Mouse (Mus musculus): ENCODE data around the gene Rnf224. TPM values are rescaled to one million over a fixed set of nuclear protein-coding genes. Genes with fewer than 3 reads are reported as not detected.
"Not testable (repeated sequence)": the region's sequence is repeated elsewhere in the genome, so short reads cannot be mapped to it uniquely, and the experiment has no call there.

The Rnf224 gene
- polyA plus RNA-seq, 1 experiment from 2014 or later: not detected

- H3K4me1 ChIP-seq (replicated peaks): peaks cover 59% of the 10 kb centered on the region
- peak overlapping the region; percentile 94 for H3K4me2 ChIP-seq
- H3K4me3 ChIP-seq: peak overlapping the region; percentile 81
- H3K9ac ChIP-seq: peak overlapping the region; percentile 81
- H3K36me3 ChIP-seq: peaks cover 18% of the 10 kb centered on the region
- no peak for ATAC-seq (ENCODE audit: low read depth)
- H3K27ac ChIP-seq (replicated peaks): no peak overlapping the region
- 76% methylated on average over 3 of the region's 3 CpGs for WGBS
- H3K27me3 ChIP-seq: peaks cover 13% of the 10 kb centered on the region
- H3K9me3 ChIP-seq: no peaks in the 10 kb centered on the region
Observed at GRCm38 (mm10) chr2:25264851-25265250, 28.3 kb upstream of the Rnf224 start.

- Histone ChIP-seq H3K36me3 (peaks cover 13% of the 10 kb centered on the region), H3K4me1 (replicated peaks) (peaks cover 59% of the 10 kb centered on the region), H3K4me2 (peak overlapping the region; percentile 94), H3K27ac (replicated peaks) (no peak overlapping the region), H3K4me3 (peak overlapping the region; percentile 81), H3K9me3 (no peaks in the 10 kb centered on the region), H3K27me3 (peaks cover 13% of the 10 kb centered on the region), H3K9ac (peak overlapping the region; percentile 81)
- ATAC-seq (ENCODE audit: low read depth): no peak
- 70% methylated on average over 5 of the region's 5 CpGs for WGBS
Observed at GRCm38 (mm10) chr2:25264286-25264660, 27.7 kb upstream of the Rnf224 start.

GRCm38 (mm10) chr2:25263623-25264285 lies 27.2 kb upstream of the Rnf224 start:
- Histone ChIP-seq H3K27me3 (peaks cover 13% of the 10 kb centered on the region), H3K27ac (replicated peaks) (peak overlapping the region; percentile 87; the same call in 1 of the 2 replicates), H3K4me1 (replicated peaks) (peaks cover 59% of the 10 kb centered on the region), H3K4me2 (peak overlapping the region; percentile 94), H3K4me3 (peak overlapping the region; percentile 81), H3K9ac (peak overlapping the region; percentile 81), H3K9me3 (no peaks in the 10 kb centered on the region), H3K36me3 (peaks cover 7% of the 10 kb centered on the region; the same call in 1 of the 2 replicates)
- 15% methylated on average over 12 of the region's 12 CpGs for WGBS
- no peak for ATAC-seq (ENCODE audit: low read depth)

GRCm38 (mm10) chr2:25262795-25263622 lies 26.4 kb upstream of the Rnf224 start:
- peak; percentile 28 for ATAC-seq (ENCODE audit: low read depth)
- WGBS: under 1% methylated on average over 82 of the region's 82 CpGs
- peaks cover 54% of the 10 kb centered on the region for H3K4me1 ChIP-seq (replicated peaks)

GRCm38 (mm10) chr2:25262291-25262767 lies 25.7 kb upstream of the Rnf224 start, which contains the start of gene Tprn:
Gene Tprn, plus strand, starts transcription at chr2:25262618.
- Histone ChIP-seq H3K4me3 (peak within 1 kb of the TSS; percentile 81), H3K27me3 (peaks cover 13% of the 10 kb centered on the region), H3K4me1 (replicated peaks) (peaks cover 48% of the 10 kb centered on the region), H3K4me2 (peak within 1 kb of the TSS; percentile 94), H3K27ac (replicated peaks) (peak within 1 kb of the TSS; percentile 87), H3K9me3 (no peaks in the 10 kb centered on the region), H3K36me3 (no peaks in the 10 kb centered on the region), H3K9ac (peak within 1 kb of the TSS; percentile 81)
- peak; percentile 98 for ATAC-seq (ENCODE audit: low read depth)
- 1% methylated on average over 39 of the region's 39 CpGs for WGBS

More at GRCm38 (mm10) chr2:25262795-25263622, 26.4 kb upstream of the Rnf224 start:
- peaks cover 13% of the 10 kb centered on the region for H3K27me3 ChIP-seq
- H3K27ac ChIP-seq (replicated peaks): peak overlapping the region; percentile 87
- peak overlapping the region; percentile 81 for H3K4me3 ChIP-seq
- H3K36me3 ChIP-seq: no peaks in the 10 kb centered on the region
- H3K4me2 ChIP-seq: peak overlapping the region; percentile 94
- H3K9me3 ChIP-seq: no peaks in the 10 kb centered on the region
- peak overlapping the region; percentile 81 for H3K9ac ChIP-seq

GRCm38 (mm10) chr2:25261870-25262269 lies 25.3 kb upstream of the Rnf224 start:
- Histone ChIP-seq H3K4me3 (peak overlapping the region; percentile 81), H3K9ac (peak overlapping the region; percentile 62), H3K4me2 (peak overlapping the region; percentile 94), H3K4me1 (replicated peaks) (peaks cover 47% of the 10 kb centered on the region), H3K36me3 (no peaks in the 10 kb centered on the region), H3K9me3 (no peaks in the 10 kb centered on the region), H3K27me3 (peaks cover 13% of the 10 kb centered on the region), H3K27ac (replicated peaks) (peak overlapping the region; percentile 68)
- ATAC-seq (ENCODE audit: low read depth): peak; percentile 2; the same call in 1 of the 2 replicates
- 57% methylated on average over 12 of the region's 12 CpGs for WGBS

- H3K9me3 ChIP-seq: no peaks in the 10 kb centered on the region
- H3K9ac ChIP-seq: no peak overlapping the region
- 54% methylated on average over 2 of the region's 2 CpGs for WGBS
- H3K4me3 ChIP-seq: no peak overlapping the region
- H3K27ac ChIP-seq (replicated peaks): no peak overlapping the region
- H3K4me1 ChIP-seq (replicated peaks): peaks cover 38% of the 10 kb centered on the region
- no peak for ATAC-seq (ENCODE audit: low read depth)
- peaks cover 5% of the 10 kb centered on the region for H3K27me3 ChIP-seq
- H3K36me3 ChIP-seq: no peaks in the 10 kb centered on the region
- no peak overlapping the region for H3K4me2 ChIP-seq
Observed at GRCm38 (mm10) chr2:25258887-25259286, 22.3 kb upstream of the Rnf224 start.

- 91% methylated on average over 5 of the region's 5 CpGs for WGBS
- H3K36me3 ChIP-seq: peaks cover 12% of the 10 kb centered on the region; the same call in 1 of the 2 replicates
- not testable (repeated sequence) for H3K9me3 ChIP-seq; H3K4me3 ChIP-seq; H3K4me2 ChIP-seq; H3K27me3 ChIP-seq; H3K27ac ChIP-seq (replicated peaks); ATAC-seq (ENCODE audit: low read depth); H3K9ac ChIP-seq
- peaks cover 29% of the 10 kb centered on the region for H3K4me1 ChIP-seq (replicated peaks)
Observed at GRCm38 (mm10) chr2:25257250-25257649, 20.7 kb upstream of the Rnf224 start.

- peak overlapping the region; percentile 79 for H3K4me3 ChIP-seq
- H3K9ac ChIP-seq: peak overlapping the region; percentile 88
- not testable (repeated sequence) for H3K27ac ChIP-seq (replicated peaks); H3K9me3 ChIP-seq; ATAC-seq (ENCODE audit: low read depth); H3K27me3 ChIP-seq
- peaks cover 18% of the 10 kb centered on the region for H3K36me3 ChIP-seq
- 59% methylated on average over 12 of the region's 12 CpGs for WGBS
- peaks cover 25% of the 10 kb centered on the region for H3K4me1 ChIP-seq (replicated peaks)
- peak overlapping the region; percentile 100 for H3K4me2 ChIP-seq
Observed at GRCm38 (mm10) chr2:25256443-25257109, 20.0 kb upstream of the Rnf224 start.

GRCm38 (mm10) chr2:25255284-25255779 lies 18.7 kb upstream of the Rnf224 start, which contains the start of gene Tmem203:
Gene Tmem203, plus strand, starts transcription at chr2:25255439.
- no peaks in the 10 kb centered on the region for H3K9me3 ChIP-seq
- peak within 1 kb of the TSS; percentile 79 for H3K4me3 ChIP-seq
- under 1% methylated on average over 39 of the region's 39 CpGs for WGBS
- peak; percentile 87 for ATAC-seq (ENCODE audit: low read depth)
- H3K4me1 ChIP-seq (replicated peaks): peaks cover 25% of the 10 kb centered on the region
- H3K4me2 ChIP-seq: peak within 1 kb of the TSS; percentile 100
- H3K27me3 ChIP-seq: no peaks in the 10 kb centered on the region
- peaks cover 31% of the 10 kb centered on the region for H3K36me3 ChIP-seq
- peak within 1 kb of the TSS; percentile 81 for H3K27ac ChIP-seq (replicated peaks)
- H3K9ac ChIP-seq: peak within 1 kb of the TSS; percentile 88

GRCm38 (mm10) chr2:25252331-25252730 lies 15.7 kb upstream of the Rnf224 start:
- H3K27ac ChIP-seq (replicated peaks): no peak overlapping the region
- no peak overlapping the region for H3K9ac ChIP-seq
- no peak for ATAC-seq (ENCODE audit: low read depth)
- H3K4me1 ChIP-seq (replicated peaks): peaks cover 25% of the 10 kb centered on the region
- H3K27me3 ChIP-seq: no peaks in the 10 kb centered on the region
- H3K4me3 ChIP-seq: no peak overlapping the region
- WGBS: 85% methylated on average over 1 of the region's 1 CpGs
- peaks cover 59% of the 10 kb centered on the region for H3K36me3 ChIP-seq
- no peaks in the 10 kb centered on the region for H3K9me3 ChIP-seq
- H3K4me2 ChIP-seq: no peak overlapping the region

All from neural tube, embryonic 13.5 days (tissue).